Mouse (Mus musculus): Measurements from ENCODE around the gene Wfdc8. TPM values are rescaled to one million over a fixed set of nuclear protein-coding genes. Genes with fewer than 3 reads are reported as not detected.
"Not testable (repeated sequence)": the region's sequence is repeated elsewhere in the genome, so short reads cannot be mapped to it uniquely, and the experiment has no call there.

The Wfdc8 gene
- total RNA-seq (2021), result under 1 TPM in 1 of 2 experiments, not detected in 1; 0.09 TPM
- long read RNA-seq, experiment 1, result 0 reads
- long read RNA-seq, experiment 2, result 0 reads

- peak; percentile 70 for DNase-seq
Measured at GRCm38 (mm10) chr2:164613471-164613870, at the start of gene Wfdc8, which contains the start of gene Wfdc6b. TSS of gene Wfdc8 (minus strand) at chr2:164613626. TSS of gene Wfdc6b (plus strand) at chr2:164613522.

DNA sequence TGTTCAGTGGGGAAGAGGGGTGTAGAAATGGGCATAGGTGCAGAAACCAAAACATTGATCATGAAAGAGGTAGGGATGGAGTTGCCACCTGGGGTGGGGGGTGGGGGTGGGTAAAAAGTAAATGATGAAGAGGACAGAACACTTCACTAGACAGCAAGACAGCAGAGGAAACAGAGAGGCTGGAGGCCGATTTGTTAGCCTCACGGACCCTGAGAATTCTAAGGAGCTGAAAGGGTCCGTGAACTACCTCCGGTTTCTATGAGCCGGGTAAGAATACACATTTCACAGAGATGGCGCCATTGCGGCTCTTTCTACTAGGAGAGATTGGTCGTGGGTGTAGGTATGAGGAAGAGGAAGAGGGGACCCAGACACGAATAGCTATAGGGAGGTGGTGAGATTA lies 43.1 kb upstream of the Wfdc8 start, which contains the start of gene Wfdc9:
Gene Wfdc9 (minus strand): TSS at position 101 of the 400 bp plus-strand sequence.
- DNase-seq, result no peak

DNA sequence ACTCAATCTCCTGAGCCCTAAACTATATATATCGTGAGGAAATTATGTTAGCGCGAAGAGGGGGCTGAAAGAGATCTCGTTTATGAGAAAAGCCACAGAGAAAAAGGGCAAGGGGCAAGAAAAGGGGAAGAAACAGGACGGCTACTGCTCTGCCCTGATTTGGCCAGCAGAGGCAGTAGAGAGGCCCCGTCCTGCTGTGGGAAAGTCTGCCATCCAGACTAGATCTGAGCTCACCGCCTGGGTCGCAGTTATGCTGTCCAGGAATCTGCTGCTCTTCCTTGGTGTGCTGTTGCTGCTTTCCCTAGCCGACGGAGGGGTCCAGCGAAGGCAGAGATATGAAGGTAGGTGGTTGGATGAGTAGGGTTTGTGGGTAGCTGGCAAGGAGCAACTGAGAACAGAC lies 42.4 kb upstream of the Wfdc8 start, which contains the start of gene Wfdc10:
Gene Wfdc10 (plus strand): TSS at position 189 of the 400 bp plus-strand sequence.
- DNase-seq, result peak; percentile 72

GRCm38 (mm10) chr2:164641881-164642673 lies 28.7 kb upstream of the Wfdc8 start:
- peak; percentile 42 for DNase-seq

GRCm38 (mm10) chr2:164641129-164641528 lies 27.7 kb upstream of the Wfdc8 start:
- no peak for DNase-seq

GRCm38 (mm10) chr2:164638696-164639095 lies 25.3 kb upstream of the Wfdc8 start, which contains the start of gene Wfdc16:
TSS of gene Wfdc16 (minus strand) at chr2:164638796.
- no peak for DNase-seq

- no peak for DNase-seq
Measured at GRCm38 (mm10) chr2:164635266-164635665, 21.8 kb upstream of the Wfdc8 start.

- DNase-seq, result no peak
Measured at GRCm38 (mm10) chr2:164621775-164622174, 8.3 kb upstream of the Wfdc8 start.

- no peak for DNase-seq
Measured at GRCm38 (mm10) chr2:164619050-164619449, 5.6 kb upstream of the Wfdc8 start.

- DNase-seq, result no peak
Measured at GRCm38 (mm10) chr2:164615386-164615785, 2.0 kb upstream of the Wfdc8 start.

GRCm38 (mm10) chr2:164608781-164609180 lies 4.6 kb downstream of the Wfdc8 start:
- DNase-seq, result peak; percentile 48

DNA sequence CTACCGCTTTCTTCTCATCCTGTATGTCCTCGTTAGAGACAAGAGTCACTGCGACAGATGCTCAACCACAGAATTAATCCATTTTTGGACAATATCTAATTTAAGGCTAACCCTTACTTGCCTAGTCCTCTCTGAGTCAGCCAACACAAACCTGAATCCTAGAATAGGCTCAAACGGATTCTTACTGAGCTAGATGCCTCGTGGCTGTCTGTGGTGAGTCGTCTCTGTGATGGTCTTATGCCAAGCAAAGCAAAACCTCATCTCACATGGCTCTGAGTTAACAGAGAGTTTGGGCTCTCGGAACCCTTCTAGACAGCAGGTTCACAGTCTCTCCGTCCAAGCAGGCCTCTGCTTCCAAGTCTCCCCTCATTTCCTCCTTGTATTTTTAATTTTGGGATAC lies 9.0 kb downstream of the Wfdc8 start:
- no peak for DNase-seq

GRCm38 (mm10) chr2:164603482-164603881 lies 9.9 kb downstream of the Wfdc8 start:
- DNase-seq, result no peak

GRCm38 (mm10) chr2:164600179-164600578 lies 13.2 kb downstream of the Wfdc8 start:
- no peak for DNase-seq

DNA sequence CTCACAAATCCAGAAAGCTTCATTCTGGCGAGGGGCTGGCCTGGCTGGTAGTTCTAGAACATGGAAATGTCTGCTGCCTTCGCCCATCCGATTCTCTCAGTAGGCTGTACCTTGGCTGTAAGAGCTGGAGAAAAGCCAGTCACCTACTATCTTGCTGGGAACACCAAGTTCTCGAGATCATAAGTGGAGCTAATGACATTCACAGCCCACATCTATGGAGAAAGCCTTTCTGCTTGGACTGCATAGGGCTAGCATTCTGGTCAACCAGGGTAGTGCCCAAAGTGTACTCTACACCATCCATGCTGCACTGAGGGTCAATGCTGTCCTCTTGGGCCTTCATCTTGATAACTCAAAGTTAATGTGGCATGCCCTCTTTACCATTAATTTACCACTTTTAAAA lies 19.9 kb downstream of the Wfdc8 start, which contains the start of gene Eppin:
Gene Eppin (minus strand): TSS at position 101 of the 400 bp plus-strand sequence.
- DNase-seq, result no peak

DNA sequence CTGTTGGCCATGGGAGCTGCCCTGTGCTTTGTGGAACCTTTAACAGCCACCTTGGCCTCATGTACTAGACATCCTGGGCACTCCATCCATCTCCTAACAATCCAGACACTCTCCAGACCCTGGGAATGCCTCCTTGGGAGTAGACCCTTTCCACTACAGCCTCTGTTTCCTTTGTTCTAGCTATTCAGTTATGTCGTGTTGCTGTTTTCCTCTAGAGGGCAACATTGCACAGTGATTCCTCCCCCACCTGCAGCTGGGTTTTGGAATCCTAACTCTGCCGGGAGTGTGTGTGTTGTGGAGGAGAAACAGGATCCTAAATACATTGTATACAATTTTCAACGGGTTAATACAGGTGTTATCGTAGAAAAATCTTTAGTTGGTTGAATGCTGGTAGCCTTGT lies 21.4 kb downstream of the Wfdc8 start:
- peak; percentile 51 for DNase-seq

- DNase-seq, result peak; percentile 46
Measured at GRCm38 (mm10) chr2:164585025-164585725, 28.3 kb downstream of the Wfdc8 start, which contains the start of gene Wfdc6a. TSS of gene Wfdc6a (minus strand) at chr2:164585447.

DNA sequence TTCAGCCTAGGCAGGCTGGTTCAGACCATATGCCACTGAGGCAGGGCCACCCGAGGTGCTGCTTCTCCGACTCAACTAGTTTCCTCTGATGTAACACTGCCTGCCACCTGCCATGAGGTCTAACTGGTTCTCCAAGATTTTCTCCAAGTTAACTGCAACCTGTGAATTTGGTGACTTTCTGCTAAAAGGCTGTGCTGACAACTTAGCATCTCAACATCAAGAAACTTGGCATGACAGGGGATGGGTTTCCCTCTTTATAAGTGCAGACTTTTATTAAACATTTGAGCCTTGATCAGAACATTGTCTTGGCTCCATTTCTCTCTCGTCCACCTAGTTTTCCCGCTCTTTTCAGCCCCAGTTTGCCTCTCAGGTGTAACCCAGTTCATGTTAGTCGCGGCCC lies 40.1 kb downstream of the Wfdc8 start, which contains the start of gene Spint3:
Gene Spint3 (minus strand): TSS at position 101 of the 400 bp plus-strand sequence.
- DNase-seq, result not testable (repeated sequence)

DNA sequence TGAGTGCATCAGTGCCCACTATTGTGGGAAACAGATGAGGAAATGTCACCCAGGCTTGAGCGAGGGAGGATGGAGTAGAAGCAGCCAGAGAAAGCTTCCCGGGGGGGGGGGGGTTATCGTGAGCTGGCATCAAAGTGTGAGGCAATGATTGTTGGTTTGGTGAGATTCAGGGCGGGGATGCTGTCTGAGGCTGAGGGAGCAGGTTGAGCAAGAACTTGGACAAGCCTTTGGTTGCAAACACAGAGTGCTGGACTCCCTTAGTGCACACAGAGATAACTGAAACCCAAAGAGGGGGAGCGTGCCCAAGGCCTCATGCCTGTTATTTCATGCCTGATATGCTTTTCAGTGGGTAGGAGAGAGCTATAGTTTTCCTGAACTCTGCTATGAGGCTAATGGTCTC lies 46.0 kb downstream of the Wfdc8 start:
- no peak for DNase-seq

DNA sequence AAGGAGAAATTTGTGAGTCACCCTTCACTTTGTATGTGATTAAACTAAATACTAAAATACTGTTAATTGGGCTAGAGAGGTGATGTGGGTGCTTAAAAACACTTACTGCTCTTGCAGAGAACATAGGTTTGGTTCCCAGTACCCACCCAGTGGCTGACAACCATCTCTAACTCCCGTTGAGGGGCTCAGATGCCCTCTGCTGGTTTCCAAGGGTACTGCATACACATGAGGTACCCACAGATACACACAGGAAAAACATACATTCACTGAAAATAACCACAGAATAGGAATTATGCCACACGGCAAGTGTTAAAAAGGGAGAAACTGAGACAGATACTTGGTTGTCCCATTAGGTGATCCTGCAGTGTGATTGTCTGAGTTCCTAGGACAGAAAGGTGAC lies 46.4 kb downstream of the Wfdc8 start:
- no peak for DNase-seq

GRCm38 (mm10) chr2:164564346-164564745 lies 49.1 kb downstream of the Wfdc8 start:
- DNase-seq, result no peak

GRCm38 (mm10) chr2:164563339-164564038 lies 49.9 kb downstream of the Wfdc8 start:
- DNase-seq, result peak; percentile 51
